Mouse (Mus musculus) layer of hippocampus, adult 9-10 months (tissue): ENCODE data around the gene Igsf3.

Source experiments
- DNase-seq: peaks from one replicate; pipeline ENCODE4 v3.0.0; 2022; ENCODE audit warnings: low spot score

Gene Igsf3

GRCm38 (mm10) chr3:101506179-101506578 lies 129.3 kb downstream of the Igsf3 start:
- peak; percentile 63 for DNase-seq

- DNase-seq, result no peak
Measured at GRCm38 (mm10) chr3:101506970-101507702, 130.3 kb downstream of the Igsf3 start.

GRCm38 (mm10) chr3:101507766-101508165 lies 130.9 kb downstream of the Igsf3 start:
- no peak for DNase-seq

GRCm38 (mm10) chr3:101509707-101510544 lies 133.0 kb downstream of the Igsf3 start:
- DNase-seq, result no peak

GRCm38 (mm10) chr3:101510632-101511031 lies 133.7 kb downstream of the Igsf3 start:
- no peak for DNase-seq
